Mouse (Mus musculus): ENCODE measurements around the gene Hpd. TPM values are rescaled to one million over a fixed set of nuclear protein-coding genes. Genes with fewer than 3 reads are reported as not detected.

The Hpd gene
- total RNA-seq, 1 experiment from 2014 or later: not detected

- no peak for ATAC-seq (replicated peaks; ENCODE audit: low read depth, poor library complexity, severe bottlenecking)
These were observed 8.4 kb upstream of the Hpd start for GRCm38 (mm10) chr5:123190912-123191311.

GRCm38 (mm10) chr5:123187306-123187705 is 4.8 kb upstream of the Hpd start:
- ATAC-seq (replicated peaks; ENCODE audit: low read depth, poor library complexity, severe bottlenecking): no peak

GRCm38 (mm10) chr5:123185966-123186365 is 3.4 kb upstream of the Hpd start:
- no peak for ATAC-seq (replicated peaks; ENCODE audit: low read depth, poor library complexity, severe bottlenecking)

- ATAC-seq (replicated peaks; ENCODE audit: low read depth, poor library complexity, severe bottlenecking): no peak
These were observed 991 bp downstream of the Hpd start for GRCm38 (mm10) chr5:123181536-123181935.

- ATAC-seq (replicated peaks; ENCODE audit: low read depth, poor library complexity, severe bottlenecking): no peak
These were observed 2.1 kb downstream of the Hpd start for GRCm38 (mm10) chr5:123180390-123180789.

GRCm38 (mm10) chr5:123178792-123179191 is 3.7 kb downstream of the Hpd start:
- ATAC-seq (replicated peaks; ENCODE audit: low read depth, poor library complexity, severe bottlenecking): no peak

GRCm38 (mm10) chr5:123171646-123172350 is 10.7 kb downstream of the Hpd start:
- ATAC-seq (replicated peaks; ENCODE audit: low read depth, poor library complexity, severe bottlenecking): peak; percentile 96

DNA sequence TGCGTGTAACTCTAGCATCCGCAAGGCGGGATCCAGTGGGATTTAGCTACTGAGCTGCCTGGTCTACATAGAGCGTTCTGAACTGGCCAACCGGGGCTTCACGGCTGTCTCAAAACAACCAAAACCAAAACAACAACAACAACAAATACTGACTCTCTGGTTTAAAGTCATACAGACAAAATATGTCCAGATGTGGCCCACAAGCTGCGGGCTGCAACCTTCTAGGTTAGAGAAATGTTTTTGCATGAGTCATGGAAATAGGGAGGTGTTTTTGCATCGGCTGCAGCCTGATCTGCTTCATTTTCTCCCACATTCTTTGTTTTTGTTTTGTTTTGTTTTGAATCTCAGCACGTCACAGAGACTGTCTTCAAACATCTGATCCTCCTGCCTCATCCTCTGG is 12.2 kb downstream of the Hpd start:
- ATAC-seq (replicated peaks; ENCODE audit: low read depth, poor library complexity, severe bottlenecking): no peak

GRCm38 (mm10) chr5:123169284-123169683 is 13.2 kb downstream of the Hpd start, which contains the start of gene Psmd9:
Psmd9 (plus strand) TSS chr5:123169413.
- ATAC-seq (replicated peaks; ENCODE audit: low read depth, poor library complexity, severe bottlenecking): no peak

- ATAC-seq (replicated peaks; ENCODE audit: low read depth, poor library complexity, severe bottlenecking): no peak
These were observed 14.9 kb downstream of the Hpd start for GRCm38 (mm10) chr5:123167591-123167990.

GRCm38 (mm10) chr5:123166437-123166836 is 16.1 kb downstream of the Hpd start:
- no peak for ATAC-seq (replicated peaks; ENCODE audit: low read depth, poor library complexity, severe bottlenecking)

GRCm38 (mm10) chr5:123162942-123163341 is 19.6 kb downstream of the Hpd start:
- peak; percentile 41 for ATAC-seq (replicated peaks; ENCODE audit: low read depth, poor library complexity, severe bottlenecking)

DNA sequence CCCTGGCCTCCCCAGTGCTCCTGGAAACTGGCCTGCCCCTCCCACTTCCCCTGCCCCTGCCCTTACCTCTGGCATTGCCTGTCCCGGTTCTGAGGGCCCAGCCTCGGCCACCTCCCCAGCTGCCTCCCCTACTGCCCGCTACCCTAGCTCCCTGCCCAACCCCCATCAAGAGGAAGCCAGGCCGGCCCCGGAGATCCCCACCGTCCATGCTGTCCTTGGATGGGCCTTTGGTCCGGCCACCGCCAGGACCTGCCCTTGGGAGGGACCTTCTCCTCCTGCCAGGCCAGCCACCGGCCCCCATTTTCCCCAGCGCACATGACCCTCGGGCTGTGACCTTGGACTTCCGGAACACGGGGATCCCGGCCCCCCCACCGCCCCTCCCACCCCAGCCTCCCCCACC is 22.2 kb downstream of the Hpd start:
- ATAC-seq (replicated peaks; ENCODE audit: low read depth, poor library complexity, severe bottlenecking): no peak

- ATAC-seq (replicated peaks; ENCODE audit: low read depth, poor library complexity, severe bottlenecking): no peak
These were observed 22.7 kb downstream of the Hpd start for GRCm38 (mm10) chr5:123159866-123160265.

GRCm38 (mm10) chr5:123159446-123159845 is 23.1 kb downstream of the Hpd start:
- no peak for ATAC-seq (replicated peaks; ENCODE audit: low read depth, poor library complexity, severe bottlenecking)

DNA sequence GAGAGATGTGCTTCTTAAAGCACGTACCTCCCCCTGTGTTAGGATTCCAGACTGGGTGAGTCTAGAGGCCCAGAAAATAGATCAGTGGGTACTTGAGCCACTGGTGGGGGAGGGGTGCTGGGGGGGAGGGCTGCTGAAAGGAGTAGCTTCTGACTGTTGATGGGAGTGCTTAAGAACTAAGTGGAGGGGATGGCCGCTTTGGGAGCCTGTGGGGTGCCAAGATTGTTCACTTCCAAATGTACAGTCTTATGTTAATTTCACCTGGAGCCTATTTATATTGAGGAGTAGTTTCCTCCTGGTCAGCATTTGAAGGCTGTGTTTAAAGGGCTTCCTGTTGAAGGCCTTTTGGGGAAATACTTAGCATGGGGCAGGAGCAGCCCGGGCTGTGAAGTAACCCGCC is 24.6 kb downstream of the Hpd start:
- ATAC-seq (replicated peaks; ENCODE audit: low read depth, poor library complexity, severe bottlenecking): no peak

- ATAC-seq (replicated peaks; ENCODE audit: low read depth, poor library complexity, severe bottlenecking): 0 out of 2 replicates have a peak, but pooled peaks have one; percentile 13
These were observed 25.8 kb downstream of the Hpd start for GRCm38 (mm10) chr5:123156763-123157162.

DNA sequence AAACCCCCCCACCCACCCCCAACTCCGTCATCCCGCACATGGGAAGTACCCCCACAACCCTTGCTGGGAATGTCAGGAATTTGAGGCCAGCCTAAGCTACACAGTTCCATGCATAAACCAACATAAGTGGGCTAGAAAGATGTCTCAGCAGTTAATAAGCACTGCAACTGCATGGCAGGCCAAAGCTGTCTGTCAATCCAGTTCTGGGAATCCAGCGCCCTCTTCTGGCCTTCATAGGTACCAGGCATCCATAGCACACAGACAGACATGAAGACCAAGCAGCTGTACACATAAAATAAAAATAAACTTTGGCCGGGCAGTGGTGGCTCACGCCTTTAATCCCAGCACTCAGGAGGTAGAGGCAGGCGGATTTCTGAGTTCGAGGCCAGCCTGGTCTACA is 27.1 kb downstream of the Hpd start:
- peak; percentile 51; the same call in 1 of the 2 replicates for ATAC-seq (replicated peaks; ENCODE audit: low read depth, poor library complexity, severe bottlenecking)

DNA sequence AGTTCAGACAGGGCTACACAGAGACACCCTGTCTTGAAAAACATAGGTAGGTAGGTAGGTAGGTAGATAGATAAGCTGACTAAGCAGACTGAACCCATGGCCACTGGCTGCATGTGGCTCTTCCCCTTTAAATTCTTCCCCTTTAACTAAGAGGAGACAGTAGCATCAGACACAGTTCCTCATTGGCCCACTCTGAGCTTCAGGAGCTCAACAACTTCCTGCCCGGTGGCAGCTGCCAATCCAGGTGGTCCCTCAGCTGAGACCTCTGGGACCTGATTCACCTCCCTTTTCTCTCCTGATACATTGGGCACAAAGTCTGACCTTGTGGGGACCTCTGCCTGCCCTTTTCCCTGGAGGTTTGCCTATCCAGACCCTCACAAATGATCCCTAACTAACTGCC is 29.6 kb downstream of the Hpd start:
- ATAC-seq (replicated peaks; ENCODE audit: low read depth, poor library complexity, severe bottlenecking): no peak

- ATAC-seq (replicated peaks; ENCODE audit: low read depth, poor library complexity, severe bottlenecking): no peak
These were observed 30.7 kb downstream of the Hpd start for GRCm38 (mm10) chr5:123151707-123152362.

- peak; percentile 79 for ATAC-seq (replicated peaks; ENCODE audit: low read depth, poor library complexity, severe bottlenecking)
These were observed 31.4 kb downstream of the Hpd start for GRCm38 (mm10) chr5:123151077-123151476.

- no peak for ATAC-seq (replicated peaks; ENCODE audit: low read depth, poor library complexity, severe bottlenecking)
These were observed 31.9 kb downstream of the Hpd start for GRCm38 (mm10) chr5:123150641-123151040.
